22 mouse cellular contexts compared by ENCODE assay signal in genomic region chr13:70641941-70642340, GRCm38 (mm10). TPM values are rescaled to one million over a fixed set of nuclear protein-coding genes. Genes with fewer than 3 reads are reported as not detected.
DNase-seq lines count a peak whose midpoint lies in the region; ATAC-seq and TF ChIP-seq lines count a peak whose summit lies in the region.
"Had no signal": no experiment of that assay in that cellular context is flagged by ENCODE, and none has a peak within 500 bp of the region (broad histone marks: within the 10 kb centered on the region; RNA-seq: fewer than 3 reads in every experiment).

No protein-coding gene starts in this region.

- no peak overlapping the region for H3ac ChIP-seq in myocyte (ENCODE audit: control insufficient read depth, insufficient read length)

- no peak overlapping the region for H3K9ac ChIP-seq in heart, adult 2 months (ENCODE audit: low read depth, low read length)
- no peak overlapping the region for H3K9ac ChIP-seq in liver, embryonic 11.5 days (ENCODE audit: low read depth, low read length)
- no peak overlapping the region for H3K9ac ChIP-seq in liver, embryonic 12.5 days
- H3K9ac ChIP-seq: embryonic facial prominence, embryonic 13.5 days; heart, embryonic 13.5 days; liver, embryonic 14.5 days; midbrain, embryonic 12.5 days; stomach, embryonic 15.5 days had no signal

- POLR2A ChIA-PET in Patski (lab: Charles Lee) = no interaction called here

- in situ Hi-C loops in Patski (cut with MboI; ENCODE audit: low pct_unique_long_range_greater_than_20kb) = loop anchor here (5.0 to 25.0 kb wide), 4 partner anchors 125 to 1995 kb away; partner anchors contain the start of gene Irx2

- WGBS in heart, adult 2 months = 64% methylated on average over 4 of the region's 4 CpGs
- 72% methylated on average over 4 of the region's 4 CpGs for WGBS in liver, embryonic 11.5 days
- 60% methylated on average over 4 of the region's 4 CpGs for WGBS in liver, embryonic 12.5 days (ENCODE audit: insufficient replicate concordance)

- no peaks in the 10 kb centered on the region for H3K27me3 ChIP-seq in heart, adult 2 months (ENCODE audit: control insufficient read depth, insufficient read depth, low read length)
- H3K27me3 ChIP-seq in liver, embryonic 11.5 days (replicated peaks; ENCODE audit: control insufficient read depth, insufficient read depth, low read length) = no peaks in the 10 kb centered on the region
- H3K27me3 ChIP-seq in liver, embryonic 12.5 days (replicated peaks) = no peaks in the 10 kb centered on the region
- H3K27me3 ChIP-seq in Patski (no peaks in the 10 kb centered on the region), myocyte (ENCODE audit: control insufficient read depth, insufficient read depth, insufficient read length) (no peaks in the 10 kb centered on the region)
- H3K27me3 ChIP-seq: stomach, embryonic 15.5 days had no signal

- no peak for DNase-seq in heart, adult 2 months
- DNase-seq in heart, postnatal 25 days (ENCODE audit: low spot score) = no peak
- DNase-seq in liver, embryonic 11.5 days (ENCODE audit: low spot score) = peak; percentile 16
- no peak for DNase-seq in Patski (ENCODE audit: low read depth, low spot score)
- DNase-seq in embryo, embryonic 10 days (ENCODE audit: low spot score) = no peak
- DNase-seq: adrenal gland, adult 8-10 months; cerebellum, postnatal 10 days; gastrocnemius, postnatal 14 days; heart, postnatal 4 days; kidney, adult 8-10 months; kidney, postnatal 14 days; left cerebral cortex, postnatal 4 days; thymus, adult 2 months had no signal

- H3K9me3 ChIP-seq in liver, embryonic 11.5 days (ENCODE audit: control insufficient read depth, low read length) = no peaks in the 10 kb centered on the region
- no peaks in the 10 kb centered on the region for H3K9me3 ChIP-seq in liver, embryonic 12.5 days (replicated peaks)
- H3K9me3 ChIP-seq: embryonic facial prominence, embryonic 13.5 days; heart, embryonic 13.5 days; midbrain, embryonic 12.5 days; stomach, embryonic 15.5 days had no signal

- TF ChIP-seq CTCF in heart, adult 2 months (IDR thresholded peaks at IDR 0.05) = peak; percentile 47
- TF ChIP-seq CTCF in Patski (IDR thresholded peaks at IDR 0.05) = peak; percentile 21

- H3K27ac ChIP-seq in heart, adult 2 months = no peak overlapping the region
- H3K27ac ChIP-seq in liver, embryonic 11.5 days (ENCODE audit: low read depth, low read length) = no peak overlapping the region
- no peak overlapping the region for H3K27ac ChIP-seq in liver, embryonic 12.5 days
- H3K27ac ChIP-seq: embryonic facial prominence, embryonic 13.5 days; heart, embryonic 13.5 days; liver, embryonic 14.5 days; midbrain, embryonic 12.5 days; stomach, embryonic 15.5 days had no signal

- no peaks in the 10 kb centered on the region for H3K79me2 ChIP-seq in heart, adult 2 months (replicated peaks; ENCODE audit: control insufficient read depth, insufficient read depth, low read length)
- peaks cover 4% of the 10 kb centered on the region for H3K79me2 ChIP-seq in myocyte (ENCODE audit: control insufficient read depth, insufficient read depth)

- intact Hi-C loops in heart, adult 2 months (cut with DNase I) = loop anchor here (2.0 kb wide), 1 partner anchor 31 kb away; no protein-coding TSS in a partner anchor
- intact Hi-C loops in heart, postnatal 25 days (cut with DNase I) = no loop called here

- no peak for TF ChIP-seq POLR2A in heart, adult 2 months (IDR thresholded peaks at IDR 0.05; ENCODE audit: insufficient read depth, low read depth, low read length)
- no peak for TF ChIP-seq POLR2A in myocyte (IDR thresholded peaks at IDR 0.05; ENCODE audit: insufficient read length, low read depth)

- no peak for TF ChIP-seq EP300 in heart, adult 2 months (IDR thresholded peaks at IDR 0.05; ENCODE audit: insufficient read depth, low read depth, low read length)

- H3K4me2 ChIP-seq in liver, embryonic 11.5 days = no peak overlapping the region
- H3K4me2 ChIP-seq in liver, embryonic 12.5 days = no peak overlapping the region
- peak overlapping the region; percentile 2 for H3K4me2 ChIP-seq in myocyte (ENCODE audit: low read depth)
- H3K4me2 ChIP-seq: embryonic facial prominence, embryonic 13.5 days; heart, embryonic 13.5 days; midbrain, embryonic 12.5 days; stomach, embryonic 15.5 days had no signal

- H3K36me3 ChIP-seq in heart, adult 2 months (ENCODE audit: control insufficient read depth, insufficient read depth, low read length) = no peaks in the 10 kb centered on the region
- no peaks in the 10 kb centered on the region for H3K36me3 ChIP-seq in liver, embryonic 11.5 days (ENCODE audit: control insufficient read depth, insufficient read depth, low read length)
- H3K36me3 ChIP-seq in liver, embryonic 12.5 days = no peaks in the 10 kb centered on the region
- no peaks in the 10 kb centered on the region for H3K36me3 ChIP-seq in myocyte (ENCODE audit: control insufficient read depth, insufficient read depth)
- H3K36me3 ChIP-seq: embryonic facial prominence, embryonic 13.5 days; heart, embryonic 13.5 days; midbrain, embryonic 12.5 days; stomach, embryonic 15.5 days had no signal

- peaks cover 2% of the 10 kb centered on the region for H3K4me1 ChIP-seq in heart, adult 2 months (ENCODE audit: control insufficient read depth, insufficient read depth, low read length)
- no peaks in the 10 kb centered on the region for H3K4me1 ChIP-seq in liver, embryonic 11.5 days (replicated peaks; ENCODE audit: control insufficient read depth, insufficient read depth, low read length)
- peaks cover 7% of the 10 kb centered on the region for H3K4me1 ChIP-seq in liver, embryonic 12.5 days
- H3K4me1 ChIP-seq: midbrain, embryonic 12.5 days; stomach, embryonic 15.5 days had no signal

- ATAC-seq in liver, embryonic 11.5 days (replicated peaks; ENCODE audit: low FRiP score) = no peak
- ATAC-seq in liver, embryonic 12.5 days = no peak
- no peak for ATAC-seq in Patski
- ATAC-seq: forebrain, embryonic 16.5 days; hindbrain, embryonic 16.5 days had no signal

- H3K4me3 ChIP-seq in heart, adult 2 months = no peak overlapping the region
- no peak overlapping the region for H3K4me3 ChIP-seq in liver, embryonic 11.5 days (ENCODE audit: low read depth, low read length)
- H3K4me3 ChIP-seq in liver, embryonic 12.5 days = no peak overlapping the region
- no peak overlapping the region for H3K4me3 ChIP-seq in myocyte
- H3K4me3 ChIP-seq: embryonic facial prominence, embryonic 13.5 days; heart, embryonic 13.5 days; midbrain, embryonic 12.5 days; stomach, embryonic 15.5 days had no signal

- CTCF ChIA-PET in Patski (lab: Charles Lee) = interaction anchor here (1.1 to 4.4 kb wide), 5 partner anchors 11 to 197 kb away, joined by 3 to 67 read pairs (median 4); no protein-coding TSS in a partner anchor

TF ChIP-seq in myocyte, 11 proteins besides CTCF, POLR2A, EP300 and RAD21:
- no peak for TF ChIP-seq SRF (IDR thresholded peaks at IDR 0.05; ENCODE audit: control insufficient read depth, insufficient read length, low read depth)
- TF ChIP-seq E2F4 (IDR thresholded peaks at IDR 0.05; ENCODE audit: insufficient read depth) = no peak
- TF ChIP-seq REST (IDR thresholded peaks at IDR 0.05; ENCODE audit: insufficient read depth, insufficient read length) = no peak
- no peak for TF ChIP-seq CEBPB (IDR thresholded peaks at IDR 0.05; ENCODE audit: insufficient read depth, poor library complexity, severe bottlenecking)
- no peak for TF ChIP-seq MYOG (IDR thresholded peaks at IDR 0.05; ENCODE audit: control insufficient read depth in 1 of 3, insufficient read depth in 1 of 3, insufficient read length in 2 of 3, low read depth in 2 of 3)
- TF ChIP-seq MYOD1 (IDR thresholded peaks at IDR 0.05; ENCODE audit: control insufficient read depth in 1 of 3, insufficient read length in 2 of 3, low read depth in 2 of 3) = no peak
- TF ChIP-seq USF1 (IDR thresholded peaks at IDR 0.05; ENCODE audit: low read depth) = no peak
- TF ChIP-seq TCF3 (IDR thresholded peaks at IDR 0.05; ENCODE audit: insufficient read length, low read depth) = no peak
- no peak for TF ChIP-seq TCF12 (IDR thresholded peaks at IDR 0.05; ENCODE audit: insufficient read depth, poor library complexity, severe bottlenecking)
- TF ChIP-seq POLR2AphosphoS2 (IDR thresholded peaks at IDR 0.05; ENCODE audit: insufficient read length, low read depth) = no peak
- TF ChIP-seq MAX (IDR thresholded peaks at IDR 0.05; ENCODE audit: low read depth) = no peak

RNA-seq across cellular contexts. Expression of gene Ice1, which starts 4.5 kb away (rescaled TPM):
- total RNA-seq in heart, adult 2 months (2021) = 10 to 100 TPM; 25.7 to 30.4 TPM
- 24.3 and 44.7 TPM in 2 replicates for polyA plus RNA-seq in heart, adult 2 months (2012; rRNA removed)
- 10 to 100 TPM; 27.0 to 27.7 TPM for total RNA-seq in heart, postnatal 25 days (2021)
- 19.5 and 22.0 TPM in 2 replicates for polyA plus RNA-seq in liver, embryonic 11.5 days (2014; fragmentation: Nextera tagmentation; extraction: Ambion mirVana)
- polyA plus RNA-seq in liver, embryonic 12.5 days (2016; fragmentation: Nextera tagmentation; extraction: Ambion mirVana) = 9.7 and 10.3 TPM in 2 replicates
- polyA plus RNA-seq in Patski (2021) = 40.2 TPM
- polyA plus RNA-seq in myocyte (2012; fragmentation: generic; extraction: Trizol) = 15.9 TPM
